Mouse (Mus musculus) ES-Bruce4 (cell line): Measurements from ENCODE around the gene Arhgef17.

Experiments used
- CTCF ChIP-seq: IDR thresholded peaks from one replicate; pipeline ENCODE4 v1.8.1; 2011; ENCODE audit warnings: low read depth, low read length
- EP300 ChIP-seq: IDR thresholded peaks from 2 replicates; pipeline ENCODE4 v1.6.1; 2011; ENCODE audit warnings: low read depth, low read length; ENCODE audit not compliant: insufficient read depth
- POLR2A ChIP-seq: IDR thresholded peaks from one replicate; pipeline ENCODE4 v1.8.1; 2011; ENCODE audit warnings: low read length; ENCODE audit not compliant: insufficient read depth

GRCm38 (mm10) chr7:100924674-100925445 is 7.0 kb downstream of the Arhgef17 start:
- TF ChIP-seq CTCF = no peak
- TF ChIP-seq EP300 = 0 out of 2 replicates have a peak, but pooled peaks have one; percentile 14
- no peak for TF ChIP-seq POLR2A
